Mouse (Mus musculus) stomach, embryonic 14.5 days (tissue): ENCODE data around the gene Slx4ip. TPM values are rescaled to one million over a fixed set of nuclear protein-coding genes. Genes with fewer than 3 reads are reported as not detected.

Source experiments
- ATAC-seq: fragments of 200-750 bp; cut with Nextera tagmentation; 2 replicates; pipeline ENCODE4 v1.8.0; 2017; ENCODE audit warnings: low read depth, moderate TSS enrichment; ENCODE audit not compliant: insufficient number of reproducible peaks, insufficient read depth, low FRiP score
- H3K27ac ChIP-seq: fragments of 300-500 bp; sonication (generic); 2 replicates; pipeline ENCODE4 v1.5.1; 2014; ENCODE audit warnings: mild to moderate bottlenecking, low read length, moderate library complexity, mixed read lengths
- H3K27me3 ChIP-seq: fragments of 300-500 bp; sonication (generic); 2 replicates; pipeline ENCODE4 v1.6.1; 2014; ENCODE audit warnings: low read length, control low read depth, mixed read lengths; ENCODE audit not compliant: control insufficient read depth, insufficient read depth
- H3K36me3 ChIP-seq: fragments of 300-500 bp; sonication (generic); 2 replicates; pipeline ENCODE4 v1.6.1; 2014; ENCODE audit warnings: mild to moderate bottlenecking, control low read depth, low read length, moderate library complexity, mixed read lengths; ENCODE audit not compliant: control insufficient read depth, insufficient read depth
- H3K4me1 ChIP-seq: fragments of 300-500 bp; sonication (generic); 2 replicates; pipeline ENCODE4 v1.6.1; 2014; ENCODE audit warnings: low read length, control low read depth, mixed read lengths; ENCODE audit not compliant: control insufficient read depth, insufficient read depth
- H3K4me2 ChIP-seq: fragments of 300-500 bp; sonication (generic); replicated peaks from 2 replicates; pipeline ENCODE4 v1.6.1; 2014; ENCODE audit warnings: low read depth, low read length, control low read depth
- H3K4me3 ChIP-seq: fragments of 300-500 bp; sonication (generic); 2 replicates; pipeline ENCODE4 v1.5.1; 2014; ENCODE audit warnings: low read depth, low read length, control low read depth
- H3K9ac ChIP-seq: fragments of 300-500 bp; sonication (generic); replicated peaks from 2 replicates; pipeline ENCODE4 v1.6.1; 2014; ENCODE audit warnings: low read depth, mild to moderate bottlenecking, control low read depth, low read length, moderate library complexity, mixed read lengths
- H3K9me3 ChIP-seq: fragments of 300-500 bp; sonication (generic); 2 replicates; pipeline ENCODE4 v1.6.1; 2016; ENCODE audit warnings: low read depth, low read length, control low read depth; ENCODE audit not compliant: control insufficient read depth
- WGBS: fragments of 180-500 bp; shearing (Covaris S2); extraction: QIAGEN DNeasy Blood & Tissue Kit; methylation state at CpG from one replicate; pipeline ENCODE4 v1.1.7; 2014; 5-methylcytosine and 5-hydroxymethylcytosine counted together
- polyA plus RNA-seq: library from polyadenylated mRNA; unstranded; fragments of >200 nt; fragmentation: Nextera tagmentation; extraction: Ambion mirVana; gene quantifications from 2 replicates; pipeline ENCODE4 v1.2.1, GENCODE M21; 2014

Slx4ip gene
- polyA plus RNA-seq, 1 experiment from 2014 or later: 6.2 TPM

DNA sequence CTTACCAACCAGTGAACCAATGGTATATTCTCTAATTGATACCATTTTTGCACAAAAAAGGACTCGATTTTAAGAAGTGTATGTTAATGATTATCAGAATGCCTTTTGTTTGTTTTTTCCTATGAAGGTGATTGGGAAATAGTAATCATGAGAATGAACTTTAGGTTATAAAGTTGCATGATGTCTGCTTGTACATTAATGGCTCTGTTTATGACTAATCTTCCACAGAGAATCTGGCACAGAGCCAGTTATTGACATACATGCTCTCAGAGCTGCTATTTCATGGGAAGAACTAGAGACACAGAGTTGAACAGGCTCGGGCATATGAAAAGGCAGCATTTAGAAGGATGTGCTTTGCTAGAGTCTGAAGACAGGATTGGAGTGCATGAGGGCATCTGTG is 5.1 kb downstream of the Slx4ip start:
- no peaks in the 10 kb centered on the region for H3K27me3 ChIP-seq
- no peak overlapping the region for H3K4me2 ChIP-seq
- no peaks in the 10 kb centered on the region for H3K36me3 ChIP-seq
- H3K27ac ChIP-seq: no peak overlapping the region
- H3K4me1 ChIP-seq: no peaks in the 10 kb centered on the region
- no peaks in the 10 kb centered on the region for H3K9me3 ChIP-seq
- H3K9ac ChIP-seq: no peak overlapping the region
- WGBS: 70% methylated on average over 2 of the region's 2 CpGs
- no peak for ATAC-seq
- H3K4me3 ChIP-seq: no peak overlapping the region

DNA sequence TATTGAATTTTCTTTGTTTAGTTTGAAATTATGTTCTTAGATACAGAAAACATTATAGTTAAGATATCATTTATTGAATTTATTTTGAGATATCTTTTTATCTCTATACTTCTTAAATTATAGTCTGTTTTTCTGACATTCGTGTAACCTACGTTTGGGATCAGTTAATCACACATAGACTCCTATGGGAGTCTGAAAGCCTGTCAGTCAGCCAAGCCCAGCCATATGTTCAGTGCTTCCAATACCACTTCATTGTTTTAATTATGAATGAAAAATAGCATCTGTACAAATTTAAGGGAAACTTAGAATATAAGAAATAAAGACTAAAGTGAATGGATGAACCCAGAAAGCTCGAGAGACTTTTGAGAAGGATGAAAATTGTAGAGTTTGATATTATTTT is 17.6 kb downstream of the Slx4ip start:
- H3K27ac ChIP-seq: no peak overlapping the region
- H3K4me3 ChIP-seq: no peak overlapping the region
- no peaks in the 10 kb centered on the region for H3K27me3 ChIP-seq
- no peaks in the 10 kb centered on the region for H3K9me3 ChIP-seq
- 79% methylated on average over 3 of the region's 3 CpGs for WGBS
- peaks cover 4% of the 10 kb centered on the region; the same call in 1 of the 2 replicates for H3K4me1 ChIP-seq
- no peak overlapping the region for H3K4me2 ChIP-seq
- no peaks in the 10 kb centered on the region for H3K36me3 ChIP-seq
- ATAC-seq: no peak
- H3K9ac ChIP-seq: no peak overlapping the region

DNA sequence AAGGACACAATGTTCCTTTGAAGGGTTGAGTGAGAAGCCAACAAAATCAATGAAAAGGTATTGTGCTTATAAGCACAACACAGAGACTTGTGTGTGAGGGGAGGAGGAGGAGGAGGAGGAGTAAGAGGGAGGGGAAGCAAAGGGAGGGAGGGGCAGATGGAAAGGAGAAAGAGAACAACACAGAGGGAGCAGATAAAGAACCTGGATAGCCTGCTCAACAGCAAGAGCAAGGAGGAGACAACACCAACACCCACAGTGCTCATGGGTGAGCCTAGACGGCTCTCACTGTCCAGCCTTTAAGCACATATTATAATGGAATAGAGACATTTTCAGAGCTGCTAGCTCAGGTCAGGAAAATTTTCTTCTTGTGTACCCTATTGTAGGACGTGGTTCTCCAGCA is 18.3 kb downstream of the Slx4ip start:
- H3K9me3 ChIP-seq: no peaks in the 10 kb centered on the region
- no peak for ATAC-seq
- H3K36me3 ChIP-seq: no peaks in the 10 kb centered on the region
- H3K4me2 ChIP-seq: no peak overlapping the region
- no peak overlapping the region for H3K27ac ChIP-seq
- 81% methylated on average over 2 of the region's 2 CpGs for WGBS
- H3K4me3 ChIP-seq: no peak overlapping the region
- H3K27me3 ChIP-seq: no peaks in the 10 kb centered on the region
- H3K9ac ChIP-seq: no peak overlapping the region
- H3K4me1 ChIP-seq: peaks cover 4% of the 10 kb centered on the region; the same call in 1 of the 2 replicates

DNA sequence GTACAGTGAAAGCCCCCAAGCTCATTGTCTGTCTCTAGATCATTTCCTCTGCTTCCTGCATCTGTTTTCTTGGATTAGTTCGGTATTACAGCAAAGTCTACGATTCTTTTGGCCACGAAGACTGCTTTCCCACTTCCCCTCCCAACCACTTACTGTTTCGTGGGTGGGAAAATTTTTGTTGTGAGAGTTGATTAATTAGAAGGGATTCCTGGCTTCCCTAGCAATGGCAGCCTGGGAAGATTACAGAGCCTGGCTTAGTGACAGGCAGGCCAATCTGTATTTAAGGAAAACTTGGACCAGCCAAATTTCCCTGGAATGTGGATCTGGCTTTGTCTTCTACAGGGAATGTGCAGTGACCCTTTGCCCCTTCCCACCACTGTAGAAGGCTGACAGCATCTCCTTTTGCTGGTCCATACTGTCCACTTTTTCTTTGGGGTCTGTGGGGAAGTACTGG is 21.0 kb downstream of the Slx4ip start:
- Histone ChIP-seq H3K27me3 (no peaks in the 10 kb centered on the region), H3K4me2 (no peak overlapping the region), H3K27ac (0 out of 2 replicates have a peak overlapping the region, but pooled peaks have one; percentile 23), H3K9me3 (no peaks in the 10 kb centered on the region), H3K9ac (no peak overlapping the region), H3K4me3 (no peak overlapping the region), H3K4me1 (peaks cover 4% of the 10 kb centered on the region; the same call in 1 of the 2 replicates), H3K36me3 (no peaks in the 10 kb centered on the region)
- 0 out of 2 replicates have a peak, but pooled peaks have one; percentile 46 for ATAC-seq
- 19% methylated on average over 4 of the region's 4 CpGs for WGBS

- no peak overlapping the region for H3K27ac ChIP-seq
- no peaks in the 10 kb centered on the region for H3K27me3 ChIP-seq
- H3K4me3 ChIP-seq: no peak overlapping the region
- H3K9ac ChIP-seq: no peak overlapping the region
- WGBS: 63% methylated on average over 3 of the region's 3 CpGs
- no peak overlapping the region for H3K4me2 ChIP-seq
- H3K9me3 ChIP-seq: no peaks in the 10 kb centered on the region
- no peaks in the 10 kb centered on the region for H3K36me3 ChIP-seq
- ATAC-seq: no peak
- H3K4me1 ChIP-seq: peaks cover 4% of the 10 kb centered on the region; the same call in 1 of the 2 replicates
Measured at GRCm38 (mm10) chr2:136913021-136913420, 22.0 kb downstream of the Slx4ip start.

GRCm38 (mm10) chr2:136914334-136914902 is 23.4 kb downstream of the Slx4ip start:
- Histone ChIP-seq H3K9me3 (no peaks in the 10 kb centered on the region), H3K4me3 (no peak overlapping the region)
- WGBS: 45% methylated on average over 3 of the region's 3 CpGs

GRCm38 (mm10) chr2:136919433-136919832 is 28.4 kb downstream of the Slx4ip start:
- Histone ChIP-seq H3K27ac (no peak overlapping the region), H3K36me3 (no peaks in the 10 kb centered on the region), H3K9ac (no peak overlapping the region), H3K4me3 (no peak overlapping the region), H3K4me1 (no peaks in the 10 kb centered on the region), H3K9me3 (no peaks in the 10 kb centered on the region), H3K27me3 (no peaks in the 10 kb centered on the region), H3K4me2 (no peak overlapping the region)
- 85% methylated on average over 1 of the region's 1 CpGs for WGBS
- ATAC-seq: 0 out of 2 replicates have a peak, but pooled peaks have one; percentile 50

More at GRCm38 (mm10) chr2:136914334-136914902, 23.4 kb downstream of the Slx4ip start:
- Histone ChIP-seq H3K27ac (no peak overlapping the region), H3K4me2 (no peak overlapping the region), H3K9ac (no peak overlapping the region), H3K36me3 (no peaks in the 10 kb centered on the region), H3K27me3 (no peaks in the 10 kb centered on the region), H3K4me1 (peaks cover 4% of the 10 kb centered on the region; the same call in 1 of the 2 replicates)
- ATAC-seq: peak; percentile 14; the same call in 1 of the 2 replicates

- Histone ChIP-seq H3K9me3 (no peaks in the 10 kb centered on the region), H3K27ac (no peak overlapping the region), H3K4me3 (no peak overlapping the region), H3K36me3 (no peaks in the 10 kb centered on the region), H3K9ac (no peak overlapping the region), H3K27me3 (no peaks in the 10 kb centered on the region), H3K4me2 (no peak overlapping the region), H3K4me1 (no peaks in the 10 kb centered on the region)
- 0 out of 2 replicates have a peak, but pooled peaks have one; percentile 23 for ATAC-seq
- 68% methylated on average over 3 of the region's 3 CpGs for WGBS
Measured at GRCm38 (mm10) chr2:136920257-136920993, 29.4 kb downstream of the Slx4ip start.
